Mouse (Mus musculus): ENCODE results near the gene Myef2. TPM values are rescaled to one million over a fixed set of nuclear protein-coding genes. Genes with fewer than 3 reads are reported as not detected.
"Not testable (repeated sequence)": the region's sequence is repeated elsewhere in the genome, so short reads cannot be mapped to it uniquely, and the experiment has no call there.

The Myef2 gene
- polyA plus RNA-seq, 1 experiment from 2014 or later = 92.6 TPM

GRCm38 (mm10) chr2:125092123-125092522 is 31.3 kb downstream of the Myef2 start:
- 79% methylated on average over 3 of the region's 3 CpGs for WGBS
- DNase-seq (ENCODE audit: low spot score); ATAC-seq (ENCODE audit: low read depth); H3K9me3 ChIP-seq (ENCODE audit: control insufficient read depth, low read length); H3K9ac ChIP-seq (ENCODE audit: low read depth, low read length); H3K4me3 ChIP-seq (ENCODE audit: low read depth, low read length); H3K27me3 ChIP-seq (replicated peaks; ENCODE audit: control insufficient read depth, insufficient read depth, low read length); H3K27ac ChIP-seq (replicated peaks; ENCODE audit: low read depth, low read length); H3K4me2 ChIP-seq (ENCODE audit: low read depth, low read length); H3K4me1 ChIP-seq (ENCODE audit: control insufficient read depth, insufficient read depth, low read length): not testable (repeated sequence)
- peaks cover 68% of the 10 kb centered on the region for H3K36me3 ChIP-seq (ENCODE audit: control insufficient read depth, insufficient read depth, low read length)

GRCm38 (mm10) chr2:125088757-125089156 is 34.7 kb downstream of the Myef2 start:
- Histone ChIP-seq H3K27ac (replicated peaks; ENCODE audit: low read depth, low read length) (no peak overlapping the region), H3K36me3 (ENCODE audit: control insufficient read depth, insufficient read depth, low read length) (peaks cover 70% of the 10 kb centered on the region), H3K27me3 (replicated peaks; ENCODE audit: control insufficient read depth, insufficient read depth, low read length) (no peaks in the 10 kb centered on the region), H3K9me3 (ENCODE audit: control insufficient read depth, low read length) (no peaks in the 10 kb centered on the region), H3K4me1 (ENCODE audit: control insufficient read depth, insufficient read depth, low read length) (no peaks in the 10 kb centered on the region), H3K4me3 (ENCODE audit: low read depth, low read length) (no peak overlapping the region), H3K9ac (ENCODE audit: low read depth, low read length) (no peak overlapping the region), H3K4me2 (ENCODE audit: low read depth, low read length) (no peak overlapping the region)
- no peak for DNase-seq (ENCODE audit: low spot score)
- 95% methylated on average over 7 of the region's 7 CpGs for WGBS
- ATAC-seq (ENCODE audit: low read depth) = no peak

- Histone ChIP-seq H3K36me3 (ENCODE audit: control insufficient read depth, insufficient read depth, low read length) (peaks cover 43% of the 10 kb centered on the region; the same call in 1 of the 2 replicates), H3K4me3 (ENCODE audit: low read depth, low read length) (no peak overlapping the region), H3K27ac (replicated peaks; ENCODE audit: low read depth, low read length) (no peak overlapping the region), H3K4me1 (ENCODE audit: control insufficient read depth, insufficient read depth, low read length) (no peaks in the 10 kb centered on the region), H3K9me3 (ENCODE audit: control insufficient read depth, low read length) (no peaks in the 10 kb centered on the region), H3K9ac (ENCODE audit: low read depth, low read length) (no peak overlapping the region), H3K4me2 (ENCODE audit: low read depth, low read length) (no peak overlapping the region), H3K27me3 (replicated peaks; ENCODE audit: control insufficient read depth, insufficient read depth, low read length) (no peaks in the 10 kb centered on the region)
- WGBS = 16% methylated on average over 1 of the region's 1 CpGs
- no peak for ATAC-seq (ENCODE audit: low read depth)
- no peak for DNase-seq (ENCODE audit: low spot score)
Measured at GRCm38 (mm10) chr2:125083879-125084278, 39.6 kb downstream of the Myef2 start.

- Histone ChIP-seq H3K27me3 (replicated peaks; ENCODE audit: control insufficient read depth, insufficient read depth, low read length) (no peaks in the 10 kb centered on the region), H3K36me3 (ENCODE audit: control insufficient read depth, insufficient read depth, low read length) (no peaks in the 10 kb centered on the region), H3K27ac (replicated peaks; ENCODE audit: low read depth, low read length) (no peak overlapping the region), H3K9me3 (ENCODE audit: control insufficient read depth, low read length) (no peaks in the 10 kb centered on the region), H3K4me1 (ENCODE audit: control insufficient read depth, insufficient read depth, low read length) (no peaks in the 10 kb centered on the region), H3K4me2 (ENCODE audit: low read depth, low read length) (no peak overlapping the region), H3K4me3 (ENCODE audit: low read depth, low read length) (no peak overlapping the region), H3K9ac (ENCODE audit: low read depth, low read length) (no peak overlapping the region)
- WGBS = 70% methylated on average over 3 of the region's 3 CpGs
- DNase-seq (ENCODE audit: low spot score) (peak; percentile 22), ATAC-seq (ENCODE audit: low read depth) (no peak)
Measured at GRCm38 (mm10) chr2:125073056-125073780, 50.2 kb downstream of the Myef2 start.

- no peak overlapping the region for H3K27ac ChIP-seq (replicated peaks; ENCODE audit: low read depth, low read length)
- no peak overlapping the region for H3K4me3 ChIP-seq (ENCODE audit: low read depth, low read length)
- no peaks in the 10 kb centered on the region for H3K9me3 ChIP-seq (ENCODE audit: control insufficient read depth, low read length)
- ATAC-seq (ENCODE audit: low read depth) (no peak), DNase-seq (ENCODE audit: low spot score) (no peak)
- H3K27me3 ChIP-seq (replicated peaks; ENCODE audit: control insufficient read depth, insufficient read depth, low read length) = no peaks in the 10 kb centered on the region
- no peaks in the 10 kb centered on the region; the same call in 1 of the 2 replicates for H3K4me1 ChIP-seq (ENCODE audit: control insufficient read depth, insufficient read depth, low read length)
- H3K9ac ChIP-seq (ENCODE audit: low read depth, low read length) = no peak overlapping the region
- no peaks in the 10 kb centered on the region for H3K36me3 ChIP-seq (ENCODE audit: control insufficient read depth, insufficient read depth, low read length)
- H3K4me2 ChIP-seq (ENCODE audit: low read depth, low read length) = no peak overlapping the region
- WGBS = 88% methylated on average over 12 of the region's 12 CpGs
Measured at GRCm38 (mm10) chr2:125068696-125069095, 54.8 kb downstream of the Myef2 start.

- H3K4me2 ChIP-seq (ENCODE audit: low read depth, low read length) = no peak within 1 kb of the TSS
- H3K4me1 ChIP-seq (ENCODE audit: control insufficient read depth, insufficient read depth, low read length) = no peaks in the 10 kb centered on the region; the same call in 1 of the 2 replicates
- ATAC-seq (ENCODE audit: low read depth) (no peak), DNase-seq (ENCODE audit: low spot score) (no peak)
- H3K36me3 ChIP-seq (ENCODE audit: control insufficient read depth, insufficient read depth, low read length) = no peaks in the 10 kb centered on the region
- no peak within 1 kb of the TSS for H3K27ac ChIP-seq (replicated peaks; ENCODE audit: low read depth, low read length)
- H3K9me3 ChIP-seq (ENCODE audit: control insufficient read depth, low read length) = no peaks in the 10 kb centered on the region
- no peaks in the 10 kb centered on the region for H3K27me3 ChIP-seq (replicated peaks; ENCODE audit: control insufficient read depth, insufficient read depth, low read length)
- H3K9ac ChIP-seq (ENCODE audit: low read depth, low read length) = no peak within 1 kb of the TSS
- H3K4me3 ChIP-seq (ENCODE audit: low read depth, low read length) = no peak within 1 kb of the TSS
- 68% methylated on average over 9 of the region's 10 CpGs for WGBS
Measured at GRCm38 (mm10) chr2:125067894-125068293, 55.6 kb downstream of the Myef2 start, which contains the start of gene Slc24a5. Gene Slc24a5, plus strand, starts transcription at chr2:125068124.

- H3K4me3 ChIP-seq (ENCODE audit: low read depth, low read length) = no peak overlapping the region
- ATAC-seq (ENCODE audit: low read depth) (no peak), DNase-seq (ENCODE audit: low spot score) (no peak)
- WGBS = 79% methylated on average over 7 of the region's 7 CpGs
- H3K27ac ChIP-seq (replicated peaks; ENCODE audit: low read depth, low read length) = no peak overlapping the region
- no peaks in the 10 kb centered on the region for H3K9me3 ChIP-seq (ENCODE audit: control insufficient read depth, low read length)
- no peak overlapping the region for H3K4me2 ChIP-seq (ENCODE audit: low read depth, low read length)
- H3K4me1 ChIP-seq (ENCODE audit: control insufficient read depth, insufficient read depth, low read length) = no peaks in the 10 kb centered on the region; the same call in 1 of the 2 replicates
- H3K27me3 ChIP-seq (replicated peaks; ENCODE audit: control insufficient read depth, insufficient read depth, low read length) = no peaks in the 10 kb centered on the region
- H3K36me3 ChIP-seq (ENCODE audit: control insufficient read depth, insufficient read depth, low read length) = no peaks in the 10 kb centered on the region
- no peak overlapping the region for H3K9ac ChIP-seq (ENCODE audit: low read depth, low read length)
Measured at GRCm38 (mm10) chr2:125067373-125067772, 56.1 kb downstream of the Myef2 start.

- WGBS = 30% methylated on average over 4 of the region's 4 CpGs
- DNase-seq (ENCODE audit: low spot score) = peak; percentile 12
Measured at GRCm38 (mm10) chr2:125062944-125063343, 60.5 kb downstream of the Myef2 start.

GRCm38 (mm10) chr2:125061451-125061850 is 62.0 kb downstream of the Myef2 start:
- Histone ChIP-seq H3K9me3 (ENCODE audit: control insufficient read depth, low read length) (no peaks in the 10 kb centered on the region), H3K27me3 (replicated peaks; ENCODE audit: control insufficient read depth, insufficient read depth, low read length) (no peaks in the 10 kb centered on the region), H3K4me1 (ENCODE audit: control insufficient read depth, insufficient read depth, low read length) (no peaks in the 10 kb centered on the region), H3K9ac (ENCODE audit: low read depth, low read length) (no peak overlapping the region), H3K4me3 (ENCODE audit: low read depth, low read length) (no peak overlapping the region), H3K36me3 (ENCODE audit: control insufficient read depth, insufficient read depth, low read length) (no peaks in the 10 kb centered on the region), H3K27ac (replicated peaks; ENCODE audit: low read depth, low read length) (no peak overlapping the region), H3K4me2 (ENCODE audit: low read depth, low read length) (no peak overlapping the region)
- ATAC-seq (ENCODE audit: low read depth) (no peak), DNase-seq (ENCODE audit: low spot score) (no peak)
- WGBS = 84% methylated on average over 7 of the region's 7 CpGs

More at GRCm38 (mm10) chr2:125062944-125063343, 60.5 kb downstream of the Myef2 start:
- ATAC-seq (ENCODE audit: low read depth) = no peak; the same call in 1 of the 2 replicates
- H3K9ac ChIP-seq (ENCODE audit: low read depth, low read length) = no peak overlapping the region
- no peak overlapping the region for H3K4me2 ChIP-seq (ENCODE audit: low read depth, low read length)
- H3K27ac ChIP-seq (replicated peaks; ENCODE audit: low read depth, low read length) = no peak overlapping the region
- H3K4me1 ChIP-seq (ENCODE audit: control insufficient read depth, insufficient read depth, low read length) = no peaks in the 10 kb centered on the region; the same call in 1 of the 2 replicates
- no peaks in the 10 kb centered on the region for H3K9me3 ChIP-seq (ENCODE audit: control insufficient read depth, low read length)
- H3K4me3 ChIP-seq (ENCODE audit: low read depth, low read length) = no peak overlapping the region
- no peaks in the 10 kb centered on the region for H3K36me3 ChIP-seq (ENCODE audit: control insufficient read depth, insufficient read depth, low read length)
- no peaks in the 10 kb centered on the region for H3K27me3 ChIP-seq (replicated peaks; ENCODE audit: control insufficient read depth, insufficient read depth, low read length)

All from embryonic facial prominence, embryonic 14.5 days (tissue).